Mouse (Mus musculus) ovary, postnatal 14 days (tissue): Measurements from ENCODE around the gene Nucb1.
"Not testable (repeated sequence)": the region's sequence is repeated elsewhere in the genome, so short reads cannot be mapped to it uniquely, and the experiment has no call there.

Experiments
- DNase-seq: peaks from one replicate; pipeline ENCODE4 v3.0.0; 2022; ENCODE audit warnings: low spot score

The Nucb1 gene

GRCm38 (mm10) chr7:45509912-45510787, at the start of gene Nucb1:
Gene Nucb1 (minus strand): TSS chr7:45510406.
- peak; percentile 83 for DNase-seq

- no peak for DNase-seq
Observed at GRCm38 (mm10) chr7:45558907-45559306, 48.7 kb upstream of the Nucb1 start.

DNA sequence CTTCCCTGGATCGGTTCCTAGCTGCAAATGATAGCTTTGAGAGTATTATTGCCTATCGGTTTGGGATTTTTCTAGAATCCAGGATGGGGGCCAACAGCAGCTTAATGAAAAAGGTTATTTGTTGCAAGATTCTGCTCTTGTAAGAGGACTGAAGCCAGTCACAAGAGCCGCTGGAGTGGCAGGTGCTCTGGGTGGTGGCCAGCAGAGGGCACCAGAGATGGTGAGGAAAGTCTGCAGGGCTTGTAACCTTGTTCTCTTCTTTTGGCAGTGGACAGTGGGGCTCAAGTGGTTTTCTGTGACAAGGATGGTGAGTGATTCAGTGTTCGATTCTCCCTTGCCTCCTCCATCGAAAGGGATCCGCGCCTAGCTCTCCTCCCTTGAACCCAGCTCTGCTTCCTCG, 45.6 kb upstream of the Nucb1 start:
- peak; percentile 78 for DNase-seq

- DNase-seq = no peak
Observed at GRCm38 (mm10) chr7:45554744-45555143, 44.5 kb upstream of the Nucb1 start, which contains the start of gene Hsd17b14. Gene Hsd17b14 (plus strand): TSS chr7:45554893.

DNA sequence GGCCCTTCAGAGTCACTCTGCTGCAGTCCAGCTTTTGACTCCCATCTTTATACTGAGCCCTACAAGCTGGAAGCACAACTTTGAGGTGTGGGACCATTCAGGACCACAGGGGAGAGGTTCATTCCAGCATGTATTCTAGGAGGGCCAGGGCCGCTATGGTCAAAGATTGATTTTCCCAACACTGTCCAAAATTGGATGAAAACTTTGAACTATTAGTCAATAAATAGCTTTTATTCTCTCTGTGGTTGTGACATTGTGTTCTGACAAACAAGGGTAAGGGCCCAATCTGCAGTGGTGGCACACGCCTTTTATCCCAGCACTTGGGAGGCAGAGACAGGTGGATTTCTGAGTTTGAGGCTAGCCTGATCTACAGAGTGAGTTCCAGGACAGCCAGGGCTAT, 43.8 kb upstream of the Nucb1 start:
- no peak for DNase-seq

- DNase-seq = no peak
Observed at GRCm38 (mm10) chr7:45553519-45553918, 43.3 kb upstream of the Nucb1 start.

DNA sequence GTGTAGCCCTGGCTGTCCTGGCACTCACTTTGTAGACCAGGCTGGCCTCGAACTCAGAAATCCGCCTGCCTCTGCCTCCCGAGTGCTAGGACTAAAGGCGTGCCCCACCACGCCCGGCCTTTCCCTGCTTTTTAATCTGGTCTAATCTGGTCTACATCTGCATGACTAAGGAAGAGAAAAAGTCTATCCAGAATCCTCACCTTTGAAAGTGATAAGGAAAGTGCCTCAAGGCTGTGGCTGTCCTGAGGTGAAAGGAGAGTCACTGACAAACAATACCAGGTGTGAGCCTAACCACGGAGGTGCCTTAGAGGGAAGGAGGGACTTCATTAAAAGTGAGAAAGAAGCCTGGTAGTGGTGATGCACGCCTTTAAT, 41.3 kb upstream of the Nucb1 start:
- no peak for DNase-seq

DNA sequence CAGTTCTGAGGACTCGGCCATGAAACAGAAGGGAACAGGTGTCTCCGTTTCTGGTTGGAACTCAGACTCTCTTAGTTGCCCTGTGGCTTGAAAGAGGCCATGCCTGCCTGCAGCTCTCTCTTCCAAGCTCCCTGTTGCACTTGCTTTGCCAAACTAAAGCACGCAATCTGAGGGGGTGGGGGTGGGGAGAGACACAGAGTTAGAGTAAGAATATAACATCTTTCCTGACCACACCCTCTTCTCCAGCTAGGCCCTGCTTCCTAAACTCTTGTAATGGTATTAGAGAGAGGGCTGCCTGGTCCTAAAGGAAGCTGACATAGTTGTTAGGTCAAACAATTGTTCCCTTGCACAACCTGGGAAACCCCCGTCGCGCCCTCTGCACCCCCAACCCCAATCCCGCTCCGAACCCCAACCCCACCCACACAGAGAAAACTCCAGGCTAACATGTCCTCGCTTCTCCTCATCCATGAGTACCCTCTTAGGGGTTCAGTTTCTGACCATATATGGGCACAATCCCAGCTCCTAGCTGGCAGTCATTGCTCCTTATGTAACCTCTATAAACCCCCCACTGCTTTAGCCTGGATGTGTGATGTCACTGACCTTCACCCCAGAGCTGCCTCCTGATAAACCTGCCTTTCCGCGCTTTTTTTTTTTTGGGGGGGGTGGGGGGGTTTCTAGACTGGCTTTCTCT, 40.8 kb upstream of the Nucb1 start:
- DNase-seq = no peak

DNA sequence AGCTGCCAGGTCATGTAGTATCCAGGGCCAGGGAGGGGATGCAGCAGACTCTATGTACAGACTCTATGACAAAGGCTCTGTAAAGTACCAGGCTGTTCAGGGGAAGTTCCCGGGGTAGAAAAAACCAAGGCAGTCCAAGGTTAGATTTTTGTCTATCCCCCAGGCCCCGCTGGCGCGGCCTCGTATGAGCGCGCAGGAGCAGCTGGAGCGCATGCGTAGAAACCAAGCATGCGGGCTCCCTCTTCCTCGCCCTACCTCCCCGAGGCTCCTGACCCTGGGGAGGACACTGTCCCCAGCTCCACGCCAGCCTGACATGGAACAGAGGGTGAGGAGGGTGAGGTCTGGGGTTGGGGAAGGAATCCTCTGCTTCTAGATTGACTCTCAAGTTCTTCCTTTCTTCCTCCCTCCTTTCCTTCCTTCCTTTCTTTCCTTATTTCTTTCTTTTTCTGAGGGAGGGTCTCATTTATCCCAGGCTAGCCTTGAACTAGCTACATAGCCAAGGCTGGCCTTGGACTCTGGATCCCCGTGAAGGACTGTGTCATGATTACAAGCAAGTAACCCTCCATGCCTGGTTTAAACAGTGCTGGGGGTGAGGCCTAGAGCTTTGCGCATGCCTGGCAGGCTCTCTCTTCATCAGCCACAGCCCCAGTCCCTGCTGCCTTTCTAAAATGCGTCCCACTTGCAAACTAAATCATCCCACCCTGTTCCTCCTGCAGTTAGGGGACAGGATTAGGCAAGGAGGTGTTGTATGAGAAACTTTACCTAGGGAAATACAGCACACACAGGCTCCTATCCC, 39.6 kb upstream of the Nucb1 start:
- DNase-seq = no peak

- DNase-seq = no peak
Observed at GRCm38 (mm10) chr7:45544525-45544924, 34.3 kb upstream of the Nucb1 start.

GRCm38 (mm10) chr7:45540213-45540612, 30.0 kb upstream of the Nucb1 start:
- DNase-seq = no peak

- no peak for DNase-seq
Observed at GRCm38 (mm10) chr7:45539095-45539494, 28.9 kb upstream of the Nucb1 start.

GRCm38 (mm10) chr7:45538163-45539041, 28.2 kb upstream of the Nucb1 start:
- DNase-seq = no peak

- no peak for DNase-seq
Observed at GRCm38 (mm10) chr7:45537602-45538001, 27.4 kb upstream of the Nucb1 start.

- no peak for DNase-seq
Observed at GRCm38 (mm10) chr7:45535676-45536075, 25.5 kb upstream of the Nucb1 start.

DNA sequence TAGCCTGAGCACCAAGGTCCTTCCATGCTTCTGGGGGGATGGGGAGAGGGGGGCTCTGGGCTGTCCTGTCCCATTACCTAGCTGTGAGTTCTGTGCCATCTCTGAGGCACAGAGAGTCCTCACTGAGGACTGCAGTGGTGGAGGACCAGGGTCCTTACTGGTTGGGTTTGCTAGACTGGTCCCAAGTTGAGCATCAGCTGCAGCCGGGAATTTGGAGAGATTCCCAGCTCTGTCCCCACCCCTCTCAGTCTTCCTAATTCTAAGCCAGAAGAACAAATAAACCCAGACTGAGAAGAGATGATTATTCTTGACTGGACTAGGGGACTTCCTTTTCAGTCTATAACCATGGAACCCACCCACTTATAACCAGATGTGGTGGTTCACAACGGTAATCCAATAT, 20.4 kb upstream of the Nucb1 start:
- DNase-seq = no peak

- DNase-seq = no peak
Observed at GRCm38 (mm10) chr7:45529461-45529860, 19.3 kb upstream of the Nucb1 start.

DNA sequence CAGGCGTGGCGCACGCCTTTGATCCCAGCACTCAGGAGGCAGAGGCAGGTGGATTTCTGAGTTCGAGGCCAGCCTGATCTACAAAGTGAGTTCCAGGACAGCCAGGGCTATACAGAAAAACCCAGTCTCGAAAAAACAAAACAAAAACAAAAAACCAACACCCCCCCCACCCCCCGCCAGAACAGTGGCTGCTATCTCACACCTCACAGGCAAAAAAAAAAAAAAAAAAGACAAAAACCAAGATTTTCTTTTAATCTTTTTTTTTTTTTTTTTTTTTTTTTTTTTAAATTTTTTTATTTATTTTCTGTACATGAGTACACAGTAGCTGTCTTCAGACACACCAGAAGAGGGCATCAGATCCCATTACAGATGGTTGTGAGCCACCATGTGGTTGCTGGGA, 17.0 kb upstream of the Nucb1 start:
- DNase-seq = not testable (repeated sequence)

DNA sequence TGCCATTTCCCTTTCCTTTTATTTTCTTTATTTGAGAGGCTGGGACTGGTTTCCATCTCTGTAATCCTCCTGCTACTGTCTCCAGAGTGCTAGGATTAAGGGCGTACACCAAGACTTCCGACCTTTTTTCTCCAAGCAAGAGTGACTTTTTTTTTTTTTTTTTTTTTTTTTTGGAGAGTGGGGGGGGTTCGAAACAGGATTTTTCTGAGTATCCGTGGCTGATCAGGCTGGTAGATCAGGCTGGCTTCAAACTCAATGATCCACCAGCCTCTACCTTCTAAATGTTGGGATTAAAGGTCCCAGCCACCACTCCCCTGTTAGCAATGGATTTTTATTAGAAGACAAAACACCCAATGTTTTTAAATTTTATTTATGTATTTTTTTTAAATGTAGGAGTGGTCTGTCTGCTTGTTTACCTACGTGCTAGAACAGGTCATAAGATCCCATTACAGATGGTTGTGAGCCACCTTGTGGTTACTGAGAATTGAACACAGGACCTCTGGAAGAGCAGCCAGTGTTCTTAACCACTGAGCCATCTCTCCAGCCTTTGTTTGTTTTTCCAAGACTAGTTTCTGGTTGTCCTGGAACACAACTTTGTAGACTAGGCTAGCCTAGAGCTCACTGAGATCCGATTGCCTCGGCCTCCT, 16.4 kb upstream of the Nucb1 start:
- DNase-seq = no peak

DNA sequence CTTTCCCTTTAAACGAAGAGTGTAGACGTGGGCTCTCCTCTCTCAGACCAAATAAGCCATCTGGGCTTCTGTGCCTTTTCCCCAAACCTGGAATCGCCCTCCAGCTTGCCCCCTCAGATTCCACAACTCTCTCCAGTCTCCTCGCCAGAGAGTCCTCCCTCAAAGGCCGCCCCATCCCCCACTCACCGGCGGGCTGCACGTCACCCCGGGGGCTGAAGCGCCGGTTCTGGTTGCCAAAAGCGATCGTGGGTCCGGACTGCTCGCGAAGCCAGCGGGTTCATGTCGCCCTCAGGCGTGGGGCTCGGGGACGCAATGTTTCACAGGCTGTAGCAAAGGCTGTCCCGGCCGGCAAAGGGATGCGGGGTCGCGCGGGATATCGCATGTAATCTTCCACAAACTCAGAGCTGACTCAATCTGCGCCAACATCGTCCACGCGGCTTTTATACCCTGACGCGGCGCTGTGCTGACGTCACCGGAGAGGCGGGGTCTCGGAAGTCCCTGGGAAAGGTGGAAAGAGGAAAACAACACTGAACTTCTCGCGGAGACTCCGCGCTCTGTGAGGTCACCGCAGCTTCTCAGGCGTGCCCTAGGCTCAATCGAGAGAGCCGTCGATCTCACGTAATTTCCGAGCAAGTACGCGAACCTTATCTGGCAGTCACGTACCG, 15.7 kb upstream of the Nucb1 start, which contains the start of the genes Ppp1r15a and Plekha4:
Gene Ppp1r15a (minus strand): TSS at position 460 of the 665 bp plus-strand sequence.
Gene Plekha4 (plus strand): TSS at position 522 of the 665 bp plus-strand sequence.
- peak; percentile 97 for DNase-seq
